Mouse (Mus musculus) midbrain, embryonic 13.5 days (tissue): ENCODE measurements around the gene Mrpl47. TPM values are rescaled to one million over a fixed set of nuclear protein-coding genes. Genes with fewer than 3 reads are reported as not detected.
"Not testable (repeated sequence)": the region's sequence is repeated elsewhere in the genome, so short reads cannot be mapped to it uniquely, and the experiment has no call there.

ENCODE experiments used
- ATAC-seq: fragments of 200-750 bp; cut with Nextera tagmentation; 2 replicates; pipeline ENCODE4 v1.8.0; 2017; ENCODE audit warnings: mild to moderate bottlenecking, moderate TSS enrichment, moderate library complexity
- H3K27ac ChIP-seq: fragments of 300-500 bp; sonication (generic); 2 replicates; pipeline ENCODE4 v1.5.1; 2015; ENCODE audit warnings: inconsistent platforms, mild to moderate bottlenecking, moderate library complexity
- H3K27me3 ChIP-seq: fragments of 300-500 bp; sonication (generic); 2 replicates; pipeline ENCODE4 v1.6.1; 2015; ENCODE audit warnings: mild to moderate bottlenecking, inconsistent platforms
- H3K36me3 ChIP-seq: fragments of 300-500 bp; sonication (generic); 2 replicates; pipeline ENCODE4 v1.6.1; 2015; ENCODE audit warnings: mild to moderate bottlenecking, inconsistent platforms
- H3K4me1 ChIP-seq: fragments of 300-500 bp; sonication (generic); replicated peaks from 2 replicates; pipeline ENCODE4 v1.6.1; 2015; ENCODE audit warnings: inconsistent platforms
- H3K4me2 ChIP-seq: fragments of 300-500 bp; sonication (generic); replicated peaks from 2 replicates; pipeline ENCODE4 v1.6.1; 2015; ENCODE audit warnings: moderate library complexity, mild to moderate bottlenecking, inconsistent platforms
- H3K4me3 ChIP-seq: fragments of 300-500 bp; sonication (generic); replicated peaks from 2 replicates; pipeline ENCODE4 v1.5.1; 2015; ENCODE audit warnings: mild to moderate bottlenecking, inconsistent platforms
- H3K9ac ChIP-seq: fragments of 300-500 bp; sonication (generic); replicated peaks from 2 replicates; pipeline ENCODE4 v1.6.1; 2015; ENCODE audit warnings: mild to moderate bottlenecking, inconsistent platforms
- H3K9me3 ChIP-seq: fragments of 300-500 bp; sonication (generic); 2 replicates; pipeline ENCODE4 v1.6.1; 2016; ENCODE audit warnings: mild to moderate bottlenecking, inconsistent platforms
- WGBS: fragments of 180-500 bp; shearing (Covaris S2); methylation state at CpG from one replicate; pipeline ENCODE4 v1.1.7; 2015; 5-methylcytosine and 5-hydroxymethylcytosine counted together
- polyA plus RNA-seq: library from polyadenylated mRNA; unstranded; fragments of >200 nt; fragmentation: Nextera tagmentation; extraction: Ambion mirVana; gene quantifications from 2 replicates; pipeline ENCODE4 v1.2.1, GENCODE M21; 2015

Mrpl47 gene
- polyA plus RNA-seq = 36.7 and 40.4 TPM in 2 replicates

- H3K4me3 ChIP-seq = peak within 1 kb of the TSS; percentile 89
- no peaks in the 10 kb centered on the region for H3K27me3 ChIP-seq
- no peaks in the 10 kb centered on the region for H3K9me3 ChIP-seq
- ATAC-seq = peak; percentile 75
- H3K4me1 ChIP-seq = peaks cover 26% of the 10 kb centered on the region
- peak within 1 kb of the TSS; percentile 84 for H3K4me2 ChIP-seq
- peak within 1 kb of the TSS; percentile 84 for H3K27ac ChIP-seq
- peak within 1 kb of the TSS; percentile 85 for H3K9ac ChIP-seq
- peaks cover 20% of the 10 kb centered on the region for H3K36me3 ChIP-seq
- under 1% methylated on average over 31 of the region's 31 CpGs for WGBS
These were observed at the start of gene Mrpl47 for GRCm38 (mm10) chr3:32737172-32737655. Gene Mrpl47, minus strand, starts transcription at chr3:32737605.

- Histone ChIP-seq H3K9me3 (no peaks in the 10 kb centered on the region), H3K4me1 (no peaks in the 10 kb centered on the region), H3K4me2 (no peak overlapping the region), H3K27ac (no peak overlapping the region), H3K9ac (no peak overlapping the region), H3K36me3 (no peaks in the 10 kb centered on the region), H3K4me3 (no peak overlapping the region), H3K27me3 (no peaks in the 10 kb centered on the region)
- ATAC-seq = no peak
- 83% methylated on average over 2 of the region's 2 CpGs for WGBS
These were observed 33.4 kb upstream of the Mrpl47 start for GRCm38 (mm10) chr3:32770781-32771180.

- Histone ChIP-seq H3K4me3 (no peak overlapping the region), H3K9ac (no peak overlapping the region), H3K4me2 (no peak overlapping the region), H3K27me3 (no peaks in the 10 kb centered on the region), H3K27ac (no peak overlapping the region), H3K4me1 (no peaks in the 10 kb centered on the region), H3K9me3 (no peaks in the 10 kb centered on the region), H3K36me3 (no peaks in the 10 kb centered on the region)
- no peak for ATAC-seq
- 58% methylated on average over 7 of the region's 7 CpGs for WGBS
These were observed 26.5 kb upstream of the Mrpl47 start for GRCm38 (mm10) chr3:32763902-32764301.

GRCm38 (mm10) chr3:32762962-32763361, 25.6 kb upstream of the Mrpl47 start:
- WGBS = 61% methylated on average over 8 of the region's 8 CpGs
- Histone ChIP-seq H3K36me3 (no peaks in the 10 kb centered on the region), H3K4me2 (no peak overlapping the region), H3K4me1 (no peaks in the 10 kb centered on the region), H3K9me3 (no peaks in the 10 kb centered on the region), H3K27me3 (no peaks in the 10 kb centered on the region), H3K9ac (no peak overlapping the region), H3K27ac (no peak overlapping the region), H3K4me3 (no peak overlapping the region)
- ATAC-seq = no peak

- Histone ChIP-seq H3K36me3 (peaks cover 4% of the 10 kb centered on the region; the same call in 1 of the 2 replicates), H3K4me3 (no peak overlapping the region), H3K27me3 (no peaks in the 10 kb centered on the region), H3K27ac (no peak overlapping the region), H3K9me3 (no peaks in the 10 kb centered on the region), H3K9ac (no peak overlapping the region), H3K4me1 (no peaks in the 10 kb centered on the region), H3K4me2 (no peak overlapping the region)
- ATAC-seq = no peak
- 74% methylated on average over 5 of the region's 5 CpGs for WGBS
These were observed 21.8 kb upstream of the Mrpl47 start for GRCm38 (mm10) chr3:32759212-32759611.

- Histone ChIP-seq H3K36me3 (peaks cover 49% of the 10 kb centered on the region), H3K4me2 (no peak overlapping the region), H3K4me3 (no peak overlapping the region), H3K9ac (no peak overlapping the region), H3K27me3 (no peaks in the 10 kb centered on the region), H3K4me1 (no peaks in the 10 kb centered on the region), H3K27ac (no peak overlapping the region), H3K9me3 (no peaks in the 10 kb centered on the region)
- WGBS = 87% methylated on average over 3 of the region's 3 CpGs
- no peak for ATAC-seq
These were observed 17.0 kb upstream of the Mrpl47 start for GRCm38 (mm10) chr3:32754384-32754915.

GRCm38 (mm10) chr3:32749820-32750579, 12.6 kb upstream of the Mrpl47 start:
- Histone ChIP-seq H3K4me2 (no peak overlapping the region), H3K4me3 (no peak overlapping the region), H3K27me3 (no peaks in the 10 kb centered on the region), H3K36me3 (peaks cover 86% of the 10 kb centered on the region), H3K9ac (no peak overlapping the region), H3K27ac (peak overlapping the region; percentile 30; the same call in 1 of the 2 replicates), H3K4me1 (no peaks in the 10 kb centered on the region), H3K9me3 (no peaks in the 10 kb centered on the region)
- WGBS = 90% methylated on average over 4 of the region's 4 CpGs
- peak; percentile 51; the same call in 1 of the 2 replicates for ATAC-seq

- Histone ChIP-seq H3K36me3 (peaks cover 88% of the 10 kb centered on the region), H3K9me3 (no peaks in the 10 kb centered on the region), H3K9ac (no peak overlapping the region), H3K27me3 (no peaks in the 10 kb centered on the region), H3K4me2 (no peak overlapping the region), H3K4me3 (no peak overlapping the region), H3K4me1 (no peaks in the 10 kb centered on the region), H3K27ac (no peak overlapping the region)
- ATAC-seq = no peak
- WGBS = 93% methylated on average over 9 of the region's 9 CpGs
These were observed 11.0 kb upstream of the Mrpl47 start for GRCm38 (mm10) chr3:32748384-32748783.

GRCm38 (mm10) chr3:32745426-32745825, 8.0 kb upstream of the Mrpl47 start:
- not testable (repeated sequence) for H3K27me3 ChIP-seq, H3K4me3 ChIP-seq, H3K27ac ChIP-seq, ATAC-seq, H3K9ac ChIP-seq, H3K4me1 ChIP-seq, H3K9me3 ChIP-seq, H3K4me2 ChIP-seq
- peaks cover 72% of the 10 kb centered on the region for H3K36me3 ChIP-seq

- Histone ChIP-seq H3K4me3 (no peak overlapping the region), H3K9me3 (no peaks in the 10 kb centered on the region), H3K27me3 (no peaks in the 10 kb centered on the region), H3K4me1 (no peaks in the 10 kb centered on the region), H3K27ac (no peak overlapping the region), H3K9ac (no peak overlapping the region), H3K4me2 (no peak overlapping the region), H3K36me3 (peaks cover 68% of the 10 kb centered on the region)
- no peak for ATAC-seq
- 94% methylated on average over 6 of the region's 6 CpGs for WGBS
These were observed 7.6 kb upstream of the Mrpl47 start for GRCm38 (mm10) chr3:32745001-32745400.

GRCm38 (mm10) chr3:32742276-32742780, 4.9 kb upstream of the Mrpl47 start:
- ATAC-seq = no peak
- H3K36me3 ChIP-seq = peaks cover 44% of the 10 kb centered on the region
- no peaks in the 10 kb centered on the region for H3K9me3 ChIP-seq
- H3K27ac ChIP-seq = no peak overlapping the region
- H3K27me3 ChIP-seq = no peaks in the 10 kb centered on the region
- H3K4me3 ChIP-seq = no peak overlapping the region
- H3K9ac ChIP-seq = no peak overlapping the region
- no peak overlapping the region for H3K4me2 ChIP-seq
- H3K4me1 ChIP-seq = peaks cover 16% of the 10 kb centered on the region
- WGBS = 90% methylated on average over 2 of the region's 2 CpGs

- Histone ChIP-seq H3K4me2 (peak overlapping the region; percentile 84; the same call in 1 of the 2 replicates), H3K9ac (no peak overlapping the region), H3K27ac (no peak overlapping the region), H3K4me3 (peak overlapping the region; percentile 89; the same call in 1 of the 2 replicates), H3K9me3 (no peaks in the 10 kb centered on the region), H3K4me1 (peaks cover 26% of the 10 kb centered on the region), H3K36me3 (peaks cover 14% of the 10 kb centered on the region; the same call in 1 of the 2 replicates), H3K27me3 (no peaks in the 10 kb centered on the region)
- 97% methylated on average over 5 of the region's 5 CpGs for WGBS
- no peak for ATAC-seq
These were observed 1.1 kb upstream of the Mrpl47 start for GRCm38 (mm10) chr3:32738549-32738948.
